Mouse (Mus musculus): ENCODE data around the gene Qrfp. TPM values are rescaled to one million over a fixed set of nuclear protein-coding genes. Genes with fewer than 3 reads are reported as not detected.

Qrfp gene
- polyA plus RNA-seq, 1 experiment from 2014 or later, result 0.08 TPM

GRCm38 (mm10) chr2:31813641-31814040, 3.3 kb upstream of the Qrfp start:
- ATAC-seq (ENCODE audit: insufficient number of reproducible peaks, insufficient read depth, low FRiP score, low read depth), result no peak
- H3K27me3 ChIP-seq (ENCODE audit: control insufficient read depth, insufficient read depth, low read length), result peaks cover 22% of the 10 kb centered on the region
- no peaks in the 10 kb centered on the region for H3K9me3 ChIP-seq (ENCODE audit: control insufficient read depth, low read length)
- H3K9ac ChIP-seq (ENCODE audit: low read length), result no peak overlapping the region
- 69% methylated on average over 4 of the region's 4 CpGs for WGBS
- no peak overlapping the region for H3K4me3 ChIP-seq (ENCODE audit: control insufficient read depth in 1 of 2, insufficient read depth in 1 of 2, low read depth in 1 of 2, low read length in 2 of 2)
- H3K36me3 ChIP-seq (ENCODE audit: control insufficient read depth, insufficient read depth, low read length), result no peaks in the 10 kb centered on the region
- no peak overlapping the region for H3K4me2 ChIP-seq (ENCODE audit: low read length)
- no peaks in the 10 kb centered on the region; a peak in 1 of 4 replicates for H3K4me1 ChIP-seq (ENCODE audit: control insufficient read depth in 2 of 2, insufficient read depth in 2 of 2, low read length in 2 of 2)
- no peak overlapping the region for H3K27ac ChIP-seq (replicated peaks in 1 of 2; ENCODE audit: control insufficient read depth in 1 of 2, insufficient read depth in 1 of 2, low read depth in 2 of 2, low read length in 2 of 2)

DNA sequence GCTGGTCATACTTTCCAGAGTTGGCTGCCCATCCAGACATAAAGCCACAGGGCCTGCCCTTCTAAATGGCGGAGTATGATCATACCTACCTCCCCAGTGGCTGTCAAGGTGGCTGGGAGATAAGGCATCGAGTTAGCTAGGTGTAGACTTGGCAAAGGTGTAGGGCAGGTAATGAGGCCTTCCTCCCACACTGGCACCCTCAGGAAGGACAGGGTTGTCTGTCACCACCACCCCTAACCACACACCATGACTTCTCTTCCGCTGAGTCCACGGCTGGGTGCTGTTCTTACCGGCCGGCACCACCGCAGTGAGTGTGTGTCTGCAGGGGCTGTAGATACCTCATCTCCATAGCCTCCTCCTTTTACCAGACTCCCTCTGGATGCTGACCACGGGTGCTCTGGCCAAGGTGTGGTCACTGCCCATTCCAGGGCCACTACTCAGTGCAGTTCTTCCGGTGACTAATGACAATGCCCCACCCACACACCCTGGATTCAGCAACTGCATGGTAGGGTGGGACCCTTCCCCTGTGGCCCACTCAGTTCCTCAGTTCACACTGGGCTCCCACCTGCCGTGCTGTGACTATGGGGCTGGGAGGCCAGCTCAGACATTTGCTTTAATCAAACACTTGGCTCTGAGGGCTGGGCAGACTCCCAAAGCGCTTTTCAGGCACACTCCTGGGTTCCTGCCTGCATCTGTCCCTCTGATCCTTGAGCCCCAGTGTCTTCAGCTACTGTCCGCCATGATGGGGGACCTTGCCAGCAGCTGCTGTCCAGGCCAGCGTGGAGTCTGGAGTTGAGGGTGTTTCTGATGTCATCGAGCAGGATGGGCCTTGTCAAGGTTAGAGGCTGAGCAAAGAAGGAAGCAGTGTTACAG, 942 bp upstream of the Qrfp start:
- no peak overlapping the region for H3K27ac ChIP-seq (replicated peaks in 1 of 2; ENCODE audit: control insufficient read depth in 1 of 2, insufficient read depth in 1 of 2, low read depth in 2 of 2, low read length in 2 of 2)
- H3K9me3 ChIP-seq (ENCODE audit: control insufficient read depth, low read length), result no peaks in the 10 kb centered on the region
- peaks cover 22% of the 10 kb centered on the region for H3K27me3 ChIP-seq (ENCODE audit: control insufficient read depth, insufficient read depth, low read length)
- WGBS, result 79% methylated on average over 14 of the region's 14 CpGs
- ATAC-seq (ENCODE audit: insufficient number of reproducible peaks, insufficient read depth, low FRiP score, low read depth), result no peak
- no peaks in the 10 kb centered on the region for H3K36me3 ChIP-seq (ENCODE audit: control insufficient read depth, insufficient read depth, low read length)
- H3K4me3 ChIP-seq (ENCODE audit: control insufficient read depth in 1 of 2, insufficient read depth in 1 of 2, low read depth in 1 of 2, low read length in 2 of 2), result no peak overlapping the region
- H3K4me1 ChIP-seq (ENCODE audit: control insufficient read depth in 2 of 2, insufficient read depth in 2 of 2, low read length in 2 of 2), result no peaks in the 10 kb centered on the region; a peak in 1 of 4 replicates
- H3K4me2 ChIP-seq (ENCODE audit: low read length), result no peak overlapping the region
- H3K9ac ChIP-seq (ENCODE audit: low read length), result no peak overlapping the region

- ATAC-seq (ENCODE audit: insufficient number of reproducible peaks, insufficient read depth, low FRiP score, low read depth), result no peak
- peaks cover 14% of the 10 kb centered on the region for H3K36me3 ChIP-seq (ENCODE audit: control insufficient read depth, insufficient read depth, low read length)
- H3K4me3 ChIP-seq (ENCODE audit: control insufficient read depth in 1 of 2, insufficient read depth in 1 of 2, low read depth in 1 of 2, low read length in 2 of 2), result no peak overlapping the region
- peaks cover 0 to 6% of the 10 kb centered on the region in 2 experiments; a peak in 2 of 4 replicates for H3K4me1 ChIP-seq (ENCODE audit: control insufficient read depth in 2 of 2, insufficient read depth in 2 of 2, low read length in 2 of 2)
- H3K9me3 ChIP-seq (ENCODE audit: control insufficient read depth, low read length), result no peaks in the 10 kb centered on the region
- 45% methylated on average over 2 of the region's 2 CpGs for WGBS
- peaks cover 10% of the 10 kb centered on the region; the same call in 1 of the 2 replicates for H3K27me3 ChIP-seq (ENCODE audit: control insufficient read depth, insufficient read depth, low read length)
- no peak overlapping the region for H3K27ac ChIP-seq (replicated peaks in 1 of 2; ENCODE audit: control insufficient read depth in 1 of 2, insufficient read depth in 1 of 2, low read depth in 2 of 2, low read length in 2 of 2)
- H3K9ac ChIP-seq (ENCODE audit: low read length), result no peak overlapping the region
- H3K4me2 ChIP-seq (ENCODE audit: low read length), result no peak overlapping the region
Measured at GRCm38 (mm10) chr2:31809358-31809740, 1.0 kb downstream of the Qrfp start.

- peaks cover 0 to 6% of the 10 kb centered on the region in 2 experiments; a peak in 2 of 4 replicates for H3K4me1 ChIP-seq (ENCODE audit: control insufficient read depth in 2 of 2, insufficient read depth in 2 of 2, low read length in 2 of 2)
- H3K27ac ChIP-seq (replicated peaks in 1 of 2; ENCODE audit: control insufficient read depth in 1 of 2, insufficient read depth in 1 of 2, low read depth in 2 of 2, low read length in 2 of 2), result no peak overlapping the region
- no peaks in the 10 kb centered on the region for H3K9me3 ChIP-seq (ENCODE audit: control insufficient read depth, low read length)
- H3K9ac ChIP-seq (ENCODE audit: low read length), result no peak overlapping the region
- H3K4me2 ChIP-seq (ENCODE audit: low read length), result no peak overlapping the region
- peaks cover 9% of the 10 kb centered on the region; the same call in 1 of the 2 replicates for H3K27me3 ChIP-seq (ENCODE audit: control insufficient read depth, insufficient read depth, low read length)
- no peak overlapping the region for H3K4me3 ChIP-seq (ENCODE audit: control insufficient read depth in 1 of 2, insufficient read depth in 1 of 2, low read depth in 1 of 2, low read length in 2 of 2)
- no peak for ATAC-seq (ENCODE audit: insufficient number of reproducible peaks, insufficient read depth, low FRiP score, low read depth)
- peaks cover 20% of the 10 kb centered on the region for H3K36me3 ChIP-seq (ENCODE audit: control insufficient read depth, insufficient read depth, low read length)
- 34% methylated on average over 28 of the region's 28 CpGs for WGBS
Measured at GRCm38 (mm10) chr2:31808410-31809357, 1.7 kb downstream of the Qrfp start.

DNA sequence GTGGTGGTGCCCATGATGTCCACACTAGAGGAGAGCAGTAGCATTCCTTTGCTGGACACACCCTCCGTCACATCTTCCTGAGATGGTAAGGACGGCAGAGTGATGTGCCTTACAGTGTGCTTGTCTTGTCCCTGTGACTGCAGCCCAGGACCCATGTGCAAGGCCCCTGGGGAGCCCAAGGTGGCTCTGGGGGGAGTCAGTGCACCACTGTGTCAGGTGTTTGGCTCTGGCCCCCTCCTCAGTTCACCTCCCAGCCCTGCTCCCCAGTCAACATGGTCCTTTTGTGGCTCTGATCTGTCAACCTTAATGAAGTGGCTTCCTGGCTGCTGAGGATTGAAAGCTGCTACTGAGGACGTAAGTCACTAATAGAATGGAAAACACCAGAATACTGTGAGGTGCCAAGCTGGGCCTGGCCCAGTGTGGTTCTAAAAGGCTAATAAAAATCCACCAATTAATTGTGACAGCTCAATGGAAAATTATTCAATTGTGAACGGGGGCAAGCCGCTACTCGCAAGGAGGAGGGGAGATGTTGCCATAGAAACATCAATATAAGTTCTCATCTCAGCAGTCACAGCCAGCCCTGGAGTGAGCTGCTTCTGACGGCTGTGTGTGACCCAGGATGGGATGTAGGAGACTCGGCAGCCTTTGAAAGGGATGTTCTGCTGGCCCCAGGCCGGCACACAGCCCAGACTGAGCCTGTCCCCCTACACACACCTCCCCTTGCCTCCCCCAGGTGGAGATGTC, 3.6 kb downstream of the Qrfp start:
- no peak overlapping the region for H3K4me3 ChIP-seq (ENCODE audit: control insufficient read depth in 1 of 2, insufficient read depth in 1 of 2, low read depth in 1 of 2, low read length in 2 of 2)
- WGBS, result 58% methylated on average over 9 of the region's 9 CpGs

GRCm38 (mm10) chr2:31803480-31803879, 6.9 kb downstream of the Qrfp start:
- H3K27ac ChIP-seq (replicated peaks in 1 of 2; ENCODE audit: control insufficient read depth in 1 of 2, insufficient read depth in 1 of 2, low read depth in 2 of 2, low read length in 2 of 2), result no peak overlapping the region
- H3K4me3 ChIP-seq (ENCODE audit: control insufficient read depth in 1 of 2, insufficient read depth in 1 of 2, low read depth in 1 of 2, low read length in 2 of 2), result no peak overlapping the region
- H3K4me2 ChIP-seq (ENCODE audit: low read length), result no peak overlapping the region
- 81% methylated on average over 14 of the region's 14 CpGs for WGBS
- H3K27me3 ChIP-seq (ENCODE audit: control insufficient read depth, insufficient read depth, low read length), result no peaks in the 10 kb centered on the region
- H3K4me1 ChIP-seq (ENCODE audit: control insufficient read depth in 2 of 2, insufficient read depth in 2 of 2, low read length in 2 of 2), result peaks cover 0 to 6% of the 10 kb centered on the region in 2 experiments; a peak in 2 of 4 replicates
- no peak overlapping the region for H3K9ac ChIP-seq (ENCODE audit: low read length)
- H3K9me3 ChIP-seq (ENCODE audit: control insufficient read depth, low read length), result no peaks in the 10 kb centered on the region
- no peak for ATAC-seq (ENCODE audit: insufficient number of reproducible peaks, insufficient read depth, low FRiP score, low read depth)
- peaks cover 72% of the 10 kb centered on the region for H3K36me3 ChIP-seq (ENCODE audit: control insufficient read depth, insufficient read depth, low read length)

More for the DNA sequence above, 3.6 kb downstream of the Qrfp start:
- Histone ChIP-seq H3K9me3 (ENCODE audit: control insufficient read depth, low read length) (no peaks in the 10 kb centered on the region), H3K9ac (ENCODE audit: low read length) (no peak overlapping the region), H3K27me3 (ENCODE audit: control insufficient read depth, insufficient read depth, low read length) (peaks cover 9% of the 10 kb centered on the region; the same call in 1 of the 2 replicates), H3K36me3 (ENCODE audit: control insufficient read depth, insufficient read depth, low read length) (peaks cover 39% of the 10 kb centered on the region), H3K4me1 (ENCODE audit: control insufficient read depth in 2 of 2, insufficient read depth in 2 of 2, low read length in 2 of 2) (peaks cover 0 to 6% of the 10 kb centered on the region in 2 experiments; a peak in 2 of 4 replicates), H3K4me2 (ENCODE audit: low read length) (no peak overlapping the region), H3K27ac (replicated peaks in 1 of 2; ENCODE audit: control insufficient read depth in 1 of 2, insufficient read depth in 1 of 2, low read depth in 2 of 2, low read length in 2 of 2) (no peak overlapping the region)
- no peak for ATAC-seq (ENCODE audit: insufficient number of reproducible peaks, insufficient read depth, low FRiP score, low read depth)

- H3K27ac ChIP-seq (replicated peaks in 1 of 2; ENCODE audit: control insufficient read depth in 1 of 2, insufficient read depth in 1 of 2, low read depth in 2 of 2, low read length in 2 of 2), result no peak overlapping the region
- no peaks in the 10 kb centered on the region for H3K27me3 ChIP-seq (ENCODE audit: control insufficient read depth, insufficient read depth, low read length)
- H3K4me2 ChIP-seq (ENCODE audit: low read length), result no peak overlapping the region
- 91% methylated on average over 8 of the region's 8 CpGs for WGBS
- H3K4me1 ChIP-seq (ENCODE audit: control insufficient read depth in 2 of 2, insufficient read depth in 2 of 2, low read length in 2 of 2), result peaks cover 0 to 6% of the 10 kb centered on the region in 2 experiments; a peak in 1 of 4 replicates
- no peaks in the 10 kb centered on the region for H3K9me3 ChIP-seq (ENCODE audit: control insufficient read depth, low read length)
- no peak overlapping the region for H3K4me3 ChIP-seq (ENCODE audit: control insufficient read depth in 1 of 2, insufficient read depth in 1 of 2, low read depth in 1 of 2, low read length in 2 of 2)
- H3K9ac ChIP-seq (ENCODE audit: low read length), result no peak overlapping the region
- no peak for ATAC-seq (ENCODE audit: insufficient number of reproducible peaks, insufficient read depth, low FRiP score, low read depth)
- H3K36me3 ChIP-seq (ENCODE audit: control insufficient read depth, insufficient read depth, low read length), result peaks cover 79% of the 10 kb centered on the region
Measured at GRCm38 (mm10) chr2:31802811-31803210, 7.6 kb downstream of the Qrfp start.

All from heart, embryonic 14.5 days (tissue).